Mouse (Mus musculus): ENCODE results near the gene Pole2. TPM values are rescaled to one million over a fixed set of nuclear protein-coding genes. Genes with fewer than 3 reads are reported as not detected.
A peak's percentile ranks its signal among the peaks of the same experiment; 100 is the strongest.

Pole2 gene
- polyA plus RNA-seq, 1 experiment from 2014 or later = 37.5 TPM

- Histone ChIP-seq H3K4me1 (peaks cover under 1% of the 10 kb centered on the region), H3K36me3 (replicated peaks) (peaks cover 93% of the 10 kb centered on the region), H3K4me3 (no peak within 1 kb of the TSS), H3K27ac (no peak within 1 kb of the TSS), H3K9me3 (no peaks in the 10 kb centered on the region), H3K27me3 (ENCODE audit: poor library complexity, severe bottlenecking) (no peaks in the 10 kb centered on the region)
- 93% methylated on average over 16 of the region's 16 CpGs for WGBS
- DNase-seq (ENCODE audit: extremely low spot score, low spot score) = no peak
Observed at GRCm38 (mm10) chr12:69204052-69204833, 23.8 kb downstream of the Pole2 start, which contains the start of gene Gm49384. Gm49384 (minus strand) TSS chr12:69204267.

GRCm38 (mm10) chr12:69198985-69199384 is 29.0 kb downstream of the Pole2 start:
- no peak overlapping the region for H3K27ac ChIP-seq
- H3K27me3 ChIP-seq (ENCODE audit: poor library complexity, severe bottlenecking) = no peaks in the 10 kb centered on the region
- no peak for DNase-seq (ENCODE audit: extremely low spot score, low spot score)
- H3K4me3 ChIP-seq = peak overlapping the region; percentile 83; the same call in 1 of the 2 replicates
- H3K9me3 ChIP-seq = no peaks in the 10 kb centered on the region
- peaks cover 37% of the 10 kb centered on the region for H3K4me1 ChIP-seq
- H3K36me3 ChIP-seq (replicated peaks) = peaks cover 53% of the 10 kb centered on the region

GRCm38 (mm10) chr12:69198164-69198535 is 29.8 kb downstream of the Pole2 start, which contains the start of gene Dnaaf2:
Dnaaf2 (minus strand) TSS chr12:69198429.
- Histone ChIP-seq H3K27ac (peak within 1 kb of the TSS; percentile 94), H3K4me3 (peak within 1 kb of the TSS; percentile 83), H3K4me1 (peaks cover 37% of the 10 kb centered on the region), H3K9me3 (no peaks in the 10 kb centered on the region), H3K27me3 (ENCODE audit: poor library complexity, severe bottlenecking) (no peaks in the 10 kb centered on the region), H3K36me3 (replicated peaks) (peaks cover 50% of the 10 kb centered on the region)
- DNase-seq (ENCODE audit: extremely low spot score, low spot score) = peak; percentile 78
- 1% methylated on average over 18 of the region's 18 CpGs for WGBS

GRCm38 (mm10) chr12:69197378-69198163 is 30.4 kb downstream of the Pole2 start:
- no peaks in the 10 kb centered on the region for H3K9me3 ChIP-seq
- H3K4me1 ChIP-seq = peaks cover 37% of the 10 kb centered on the region
- WGBS = under 1% methylated on average over 93 of the region's 94 CpGs
- H3K27ac ChIP-seq = peak overlapping the region; percentile 94
- H3K4me3 ChIP-seq = peak overlapping the region; percentile 83
- peaks cover 50% of the 10 kb centered on the region for H3K36me3 ChIP-seq (replicated peaks)
- DNase-seq (ENCODE audit: extremely low spot score, low spot score) = peak; percentile 57
- no peaks in the 10 kb centered on the region for H3K27me3 ChIP-seq (ENCODE audit: poor library complexity, severe bottlenecking)

GRCm38 (mm10) chr12:69196444-69197377 is 31.3 kb downstream of the Pole2 start, which contains the start of gene Gm49383:
Gm49383 (minus strand) TSS chr12:69197104.
- no peaks in the 10 kb centered on the region for H3K9me3 ChIP-seq
- H3K4me1 ChIP-seq = peaks cover 37% of the 10 kb centered on the region
- H3K27me3 ChIP-seq (ENCODE audit: poor library complexity, severe bottlenecking) = no peaks in the 10 kb centered on the region
- peaks cover 50% of the 10 kb centered on the region for H3K36me3 ChIP-seq (replicated peaks)
- WGBS = under 1% methylated on average over 75 of the region's 75 CpGs
- peak; percentile 77 for DNase-seq (ENCODE audit: extremely low spot score, low spot score)
- peak within 1 kb of the TSS; percentile 83 for H3K4me3 ChIP-seq
- peak within 1 kb of the TSS; percentile 94 for H3K27ac ChIP-seq

GRCm38 (mm10) chr12:69192637-69193036 is 35.4 kb downstream of the Pole2 start:
- WGBS = 97% methylated on average over 2 of the region's 2 CpGs
- Histone ChIP-seq H3K27ac (no peak overlapping the region), H3K9me3 (no peaks in the 10 kb centered on the region), H3K4me1 (peaks cover 20% of the 10 kb centered on the region), H3K36me3 (replicated peaks) (peaks cover 61% of the 10 kb centered on the region), H3K4me3 (no peak overlapping the region), H3K27me3 (ENCODE audit: poor library complexity, severe bottlenecking) (no peaks in the 10 kb centered on the region)
- DNase-seq (ENCODE audit: extremely low spot score, low spot score) = no peak

GRCm38 (mm10) chr12:69191396-69191795 is 36.6 kb downstream of the Pole2 start:
- Histone ChIP-seq H3K36me3 (replicated peaks) (peaks cover 68% of the 10 kb centered on the region), H3K4me1 (peaks cover 28% of the 10 kb centered on the region), H3K4me3 (no peak overlapping the region), H3K9me3 (no peaks in the 10 kb centered on the region), H3K27me3 (ENCODE audit: poor library complexity, severe bottlenecking) (no peaks in the 10 kb centered on the region), H3K27ac (no peak overlapping the region)
- WGBS = 89% methylated on average over 5 of the region's 5 CpGs
- no peak for DNase-seq (ENCODE audit: extremely low spot score, low spot score)

GRCm38 (mm10) chr12:69190522-69190921 is 37.5 kb downstream of the Pole2 start:
- 93% methylated on average over 1 of the region's 1 CpGs for WGBS
- H3K27ac ChIP-seq = no peak overlapping the region
- H3K4me3 ChIP-seq = no peak overlapping the region
- no peaks in the 10 kb centered on the region for H3K27me3 ChIP-seq (ENCODE audit: poor library complexity, severe bottlenecking)
- DNase-seq (ENCODE audit: extremely low spot score, low spot score) = no peak
- peaks cover 69% of the 10 kb centered on the region for H3K36me3 ChIP-seq (replicated peaks)
- H3K4me1 ChIP-seq = peaks cover 27% of the 10 kb centered on the region
- H3K9me3 ChIP-seq = no peaks in the 10 kb centered on the region

- Histone ChIP-seq H3K27me3 (ENCODE audit: poor library complexity, severe bottlenecking) (no peaks in the 10 kb centered on the region), H3K4me1 (peaks cover 27% of the 10 kb centered on the region), H3K9me3 (no peaks in the 10 kb centered on the region), H3K27ac (no peak overlapping the region), H3K4me3 (no peak overlapping the region), H3K36me3 (replicated peaks) (peaks cover 71% of the 10 kb centered on the region)
- DNase-seq (ENCODE audit: extremely low spot score, low spot score) = no peak
- WGBS = 90% methylated on average over 9 of the region's 9 CpGs
Observed at GRCm38 (mm10) chr12:69190074-69190473, 37.9 kb downstream of the Pole2 start.

GRCm38 (mm10) chr12:69186811-69187471 is 41.1 kb downstream of the Pole2 start:
- no peak overlapping the region for H3K27ac ChIP-seq
- DNase-seq (ENCODE audit: extremely low spot score, low spot score) = no peak
- peaks cover 38% of the 10 kb centered on the region for H3K4me1 ChIP-seq
- H3K36me3 ChIP-seq (replicated peaks) = peaks cover 58% of the 10 kb centered on the region
- H3K9me3 ChIP-seq = no peaks in the 10 kb centered on the region
- H3K27me3 ChIP-seq (ENCODE audit: poor library complexity, severe bottlenecking) = no peaks in the 10 kb centered on the region
- H3K4me3 ChIP-seq = no peak overlapping the region; the same call in 1 of the 2 replicates
- WGBS = 79% methylated on average over 5 of the region's 5 CpGs

- Histone ChIP-seq H3K27me3 (ENCODE audit: poor library complexity, severe bottlenecking) (no peaks in the 10 kb centered on the region), H3K36me3 (replicated peaks) (peaks cover 55% of the 10 kb centered on the region), H3K9me3 (no peaks in the 10 kb centered on the region), H3K27ac (peak overlapping the region; percentile 95; the same call in 1 of the 2 replicates), H3K4me3 (peak overlapping the region; percentile 89), H3K4me1 (peaks cover 38% of the 10 kb centered on the region)
- DNase-seq (ENCODE audit: extremely low spot score, low spot score) = no peak
- WGBS = 82% methylated on average over 7 of the region's 7 CpGs
Observed at GRCm38 (mm10) chr12:69185371-69185770, 42.6 kb downstream of the Pole2 start.
